Mouse (Mus musculus): ENCODE results near the gene Gm5483. TPM values are rescaled to one million over a fixed set of nuclear protein-coding genes. Genes with fewer than 3 reads are reported as not detected.
"Not testable (repeated sequence)": the region's sequence is repeated elsewhere in the genome, so short reads cannot be mapped to it uniquely, and the experiment has no call there.

The Gm5483 gene
- polyA plus RNA-seq, 1 experiment from 2014 or later, result 5.4 TPM

DNA sequence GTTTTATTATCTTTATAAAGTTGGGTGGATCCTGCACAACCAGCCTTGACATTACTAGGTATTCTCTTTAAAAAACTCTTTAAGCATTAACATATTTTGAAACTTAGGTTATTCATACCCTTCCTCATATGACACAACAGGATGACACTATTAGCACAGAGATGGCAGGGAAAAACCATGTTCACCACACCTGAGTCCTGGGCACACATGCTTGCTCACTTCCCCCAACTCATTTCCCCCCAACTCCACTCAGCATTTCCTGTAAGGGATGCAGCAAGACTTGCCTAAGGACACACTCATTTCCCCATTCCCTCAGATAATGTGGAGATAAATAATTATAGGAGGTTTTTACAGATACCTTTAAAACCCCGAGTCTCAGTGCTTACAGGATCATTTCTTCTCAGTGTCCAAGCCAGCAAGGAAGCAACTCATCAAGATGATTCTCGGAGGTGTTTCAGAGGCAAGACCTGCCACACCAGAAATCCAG lies 26.0 kb downstream of the Gm5483 start, which contains the start of gene Gm5416:
Gm5416 (plus strand) TSS at position 437 of the 487 bp plus-strand sequence.
- WGBS, result 80% methylated on average over 2 of the region's 2 CpGs
- no peaks in the 10 kb centered on the region for H3K9me3 ChIP-seq (ENCODE audit: control insufficient read depth, low read length)
- no peak within 1 kb of the TSS for H3K4me3 ChIP-seq (ENCODE audit: low read depth, low read length)
- H3K27me3 ChIP-seq (replicated peaks; ENCODE audit: control insufficient read depth, insufficient read depth, low read length), result no peaks in the 10 kb centered on the region
- no peaks in the 10 kb centered on the region for H3K4me1 ChIP-seq (ENCODE audit: control insufficient read depth, insufficient read depth, low read length)
- no peak for DNase-seq (ENCODE audit: low spot score)
- no peak within 1 kb of the TSS for H3K9ac ChIP-seq (ENCODE audit: low read depth, low read length)
- ATAC-seq (ENCODE audit: low read depth), result no peak
- no peaks in the 10 kb centered on the region for H3K36me3 ChIP-seq (ENCODE audit: control insufficient read depth, insufficient read depth, low read length)
- H3K27ac ChIP-seq (replicated peaks; ENCODE audit: low read depth, low read length), result no peak within 1 kb of the TSS
- no peak within 1 kb of the TSS for H3K4me2 ChIP-seq (ENCODE audit: low read depth, low read length)

DNA sequence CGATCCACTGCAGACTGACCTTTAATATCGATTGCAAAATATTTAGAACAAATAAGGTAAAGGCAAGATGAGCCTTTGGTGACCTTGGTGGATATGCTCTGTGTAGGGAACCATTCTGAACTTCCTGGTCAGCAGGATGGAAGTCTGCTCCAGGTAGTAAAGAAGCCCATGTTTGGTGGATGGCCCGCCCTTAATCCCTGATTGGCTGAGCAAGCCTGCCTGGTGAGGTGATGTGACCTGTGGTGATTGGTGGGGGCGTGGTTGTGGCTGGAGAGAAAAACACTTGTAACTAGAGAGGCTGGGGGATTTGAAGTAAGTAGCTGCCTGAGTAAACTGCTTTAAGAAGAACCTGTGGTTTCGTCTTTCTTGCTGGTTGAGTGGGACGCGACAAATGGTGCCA lies 37.2 kb downstream of the Gm5483 start, which contains the start of gene 2010005H15Rik:
2010005H15Rik (plus strand) TSS at position 301 of the 400 bp plus-strand sequence.
- not testable (repeated sequence) for DNase-seq (ENCODE audit: low spot score); ATAC-seq (ENCODE audit: low read depth); H3K4me1 ChIP-seq (ENCODE audit: control insufficient read depth, insufficient read depth, low read length); H3K9me3 ChIP-seq (ENCODE audit: control insufficient read depth, low read length); H3K4me3 ChIP-seq (ENCODE audit: low read depth, low read length); H3K27ac ChIP-seq (replicated peaks; ENCODE audit: low read depth, low read length); H3K9ac ChIP-seq (ENCODE audit: low read depth, low read length); H3K27me3 ChIP-seq (replicated peaks; ENCODE audit: control insufficient read depth, insufficient read depth, low read length); H3K36me3 ChIP-seq (ENCODE audit: control insufficient read depth, insufficient read depth, low read length); H3K4me2 ChIP-seq (ENCODE audit: low read depth, low read length)
- 92% methylated on average over 6 of the region's 7 CpGs for WGBS

Other genes starting within 250 kb of the Gm5483 start
- 5.4 and 6.1 TPM in 2 replicates for gene Parp9, start 245.7 kb upstream of the Gm5483 start, polyA plus RNA-seq (2014; fragmentation: Nextera tagmentation; extraction: Ambion mirVana)
- gene Dtx3l, start 245.1 kb upstream of the Gm5483 start, polyA plus RNA-seq (2014; fragmentation: Nextera tagmentation; extraction: Ambion mirVana), result 4.3 and 4.5 TPM in 2 replicates
- gene Kpna1, start 205.5 kb upstream of the Gm5483 start, polyA plus RNA-seq (2014; fragmentation: Nextera tagmentation; extraction: Ambion mirVana), result 40.4 and 42.0 TPM in 2 replicates
- gene Wdr5b, start 143.0 kb upstream of the Gm5483 start, polyA plus RNA-seq (2014; fragmentation: Nextera tagmentation; extraction: Ambion mirVana), result 9.7 and 12.2 TPM in 2 replicates
- 378 and 432 TPM in 2 replicates for gene Fam162a, start 112.6 kb upstream of the Gm5483 start, polyA plus RNA-seq (2014; fragmentation: Nextera tagmentation; extraction: Ambion mirVana)
- 68.9 and 69.6 TPM in 2 replicates for gene Ccdc58, start 112.5 kb upstream of the Gm5483 start, polyA plus RNA-seq (2014; fragmentation: Nextera tagmentation; extraction: Ambion mirVana)
- 2.3 and 3.6 TPM in 2 replicates for gene Csta1, start 53.0 kb upstream of the Gm5483 start, polyA plus RNA-seq (2014; fragmentation: Nextera tagmentation; extraction: Ambion mirVana)
- 1.6 and 2.0 TPM in 2 replicates for gene Stfa2l1, start 27.4 kb upstream of the Gm5483 start, polyA plus RNA-seq (2014; fragmentation: Nextera tagmentation; extraction: Ambion mirVana)
- not detected in 2 replicates for gene Gm5416, start 26.2 kb downstream of the Gm5483 start, polyA plus RNA-seq (2014; fragmentation: Nextera tagmentation; extraction: Ambion mirVana)
- 0.37 and 1.2 TPM in 2 replicates for gene 2010005H15Rik, start 37.3 kb downstream of the Gm5483 start, polyA plus RNA-seq (2014; fragmentation: Nextera tagmentation; extraction: Ambion mirVana)
- 15.3 and 31.0 TPM in 2 replicates for gene Stfa1, start 92.7 kb downstream of the Gm5483 start, polyA plus RNA-seq (2014; fragmentation: Nextera tagmentation; extraction: Ambion mirVana)
- 1.2 TPM in 1 of 2 replicates, not detected in the other for gene BC117090, start 150.1 kb downstream of the Gm5483 start, polyA plus RNA-seq (2014; fragmentation: Nextera tagmentation; extraction: Ambion mirVana)
- gene BC100530, start 183.5 kb downstream of the Gm5483 start, polyA plus RNA-seq (2014; fragmentation: Nextera tagmentation; extraction: Ambion mirVana), result 50.8 and 126 TPM in 2 replicates
- 1.2 and 2.5 TPM in 2 replicates for gene Stfa2, start 224.2 kb downstream of the Gm5483 start, polyA plus RNA-seq (2014; fragmentation: Nextera tagmentation; extraction: Ambion mirVana)